ENCODE assay signal across 9 mouse cellular contexts in genomic region chr12:71976361-71976960, GRCm38 (mm10).
DNase-seq lines count a peak whose midpoint lies in the region; ATAC-seq and TF ChIP-seq lines count a peak whose summit lies in the region.
"Had no signal": no experiment of that assay in that cellular context is flagged by ENCODE, and none has a peak within 500 bp of the region (broad histone marks: within the 10 kb centered on the region; RNA-seq: fewer than 3 reads in every experiment).

No protein-coding gene starts in this region.

- H3K27me3 ChIP-seq in hindbrain, embryonic 16.5 days (replicated peaks; ENCODE audit: control insufficient read depth, insufficient read depth, low read length) = no peaks in the 10 kb centered on the region
- no peaks in the 10 kb centered on the region for H3K27me3 ChIP-seq in hindbrain, embryonic 10.5 days (ENCODE audit: insufficient read depth, poor library complexity, severe bottlenecking)
- no peaks in the 10 kb centered on the region for H3K27me3 ChIP-seq in heart, embryonic 15.5 days
- no peaks in the 10 kb centered on the region for H3K27me3 ChIP-seq in liver, embryonic 11.5 days (replicated peaks; ENCODE audit: control insufficient read depth, insufficient read depth, low read length)
- H3K27me3 ChIP-seq in cerebellum, adult 2 months (ENCODE audit: control insufficient read depth, insufficient read depth, low read length) = no peaks in the 10 kb centered on the region

- H3K4me1 ChIP-seq in hindbrain, embryonic 16.5 days (ENCODE audit: control insufficient read depth, insufficient read depth, low read depth, low read length) = peaks cover 6% of the 10 kb centered on the region; the same call in 1 of the 2 replicates
- 0 out of 2 replicates have a peak, but pooled peaks cover 7% of the 10 kb centered on the region for H3K4me1 ChIP-seq in hindbrain, embryonic 10.5 days (replicated peaks)
- peaks cover 86% of the 10 kb centered on the region for H3K4me1 ChIP-seq in heart, embryonic 15.5 days (replicated peaks)
- H3K4me1 ChIP-seq in liver, embryonic 11.5 days (replicated peaks; ENCODE audit: control insufficient read depth, insufficient read depth, low read length) = peaks cover 14% of the 10 kb centered on the region
- H3K4me1 ChIP-seq in cerebellum, adult 2 months (ENCODE audit: control insufficient read depth, insufficient read depth, low read length) = peaks cover 4% of the 10 kb centered on the region

- TF ChIP-seq CTCF in cerebellum, adult 2 months (IDR thresholded peaks at IDR 0.05; ENCODE audit: borderline replicate concordance, insufficient read depth, low read depth, low read length) = no peak

- peak overlapping the region; percentile 27; the same call in 1 of the 2 replicates for H3K27ac ChIP-seq in hindbrain, embryonic 16.5 days (ENCODE audit: low read depth, low read length)
- H3K27ac ChIP-seq in hindbrain, embryonic 10.5 days = no peak overlapping the region
- peak overlapping the region; percentile 75 for H3K27ac ChIP-seq in heart, embryonic 15.5 days
- H3K27ac ChIP-seq in liver, embryonic 11.5 days (ENCODE audit: low read depth, low read length) = no peak overlapping the region
- no peak overlapping the region; the same call in 1 of the 2 replicates for H3K27ac ChIP-seq in cerebellum, adult 2 months (ENCODE audit: insufficient read depth, low read length)
- H3K27ac ChIP-seq: liver, embryonic 14.5 days had no signal

- TF ChIP-seq POLR2A in cerebellum, adult 2 months (IDR thresholded peaks at IDR 0.05; ENCODE audit: borderline replicate concordance, insufficient read depth, low read length) = no peak

- H3K36me3 ChIP-seq in hindbrain, embryonic 16.5 days (ENCODE audit: control insufficient read depth, insufficient read depth, low read length) = peaks cover 28% of the 10 kb centered on the region
- H3K36me3 ChIP-seq in hindbrain, embryonic 10.5 days = peaks cover 96% of the 10 kb centered on the region
- H3K36me3 ChIP-seq in heart, embryonic 15.5 days = peaks cover 35% of the 10 kb centered on the region
- peaks cover 8% of the 10 kb centered on the region for H3K36me3 ChIP-seq in liver, embryonic 11.5 days (ENCODE audit: control insufficient read depth, insufficient read depth, low read length)

- no peak overlapping the region for H3K9ac ChIP-seq in hindbrain, embryonic 16.5 days (ENCODE audit: low read depth, low read length)
- H3K9ac ChIP-seq in heart, embryonic 15.5 days = no peak overlapping the region
- H3K9ac ChIP-seq in liver, embryonic 11.5 days (ENCODE audit: low read depth, low read length) = no peak overlapping the region
- H3K9ac ChIP-seq: liver, embryonic 14.5 days had no signal

- H3K4me3 ChIP-seq in hindbrain, embryonic 16.5 days (ENCODE audit: low read length) = no peak overlapping the region
- H3K4me3 ChIP-seq in hindbrain, embryonic 10.5 days = no peak overlapping the region
- H3K4me3 ChIP-seq in heart, embryonic 15.5 days = no peak overlapping the region
- H3K4me3 ChIP-seq in liver, embryonic 11.5 days (ENCODE audit: low read depth, low read length) = no peak overlapping the region
- H3K4me3 ChIP-seq in cerebellum, adult 2 months (replicated peaks; ENCODE audit: insufficient read depth, low read depth, low read length) = no peak overlapping the region

- no peak overlapping the region for H3K4me2 ChIP-seq in hindbrain, embryonic 16.5 days (ENCODE audit: low read length)
- no peak overlapping the region for H3K4me2 ChIP-seq in heart, embryonic 15.5 days
- H3K4me2 ChIP-seq in liver, embryonic 11.5 days = no peak overlapping the region

- peak; percentile 56 for ATAC-seq in hindbrain, embryonic 16.5 days
- ATAC-seq in heart, embryonic 15.5 days (replicated peaks; ENCODE audit: insufficient number of reproducible peaks, insufficient read depth, low FRiP score, low read depth) = no peak
- ATAC-seq in liver, embryonic 11.5 days (replicated peaks; ENCODE audit: low FRiP score) = no peak

- 54% methylated on average over 7 of the region's 7 CpGs for WGBS in hindbrain, embryonic 16.5 days
- WGBS in hindbrain, embryonic 10.5 days = 78% methylated on average over 7 of the region's 7 CpGs
- 41% methylated on average over 7 of the region's 7 CpGs for WGBS in heart, embryonic 15.5 days
- 62% methylated on average over 7 of the region's 7 CpGs for WGBS in liver, embryonic 11.5 days
- 52% methylated on average over 7 of the region's 7 CpGs for WGBS in cerebellum, adult 2 months

- H3K9me3 ChIP-seq in hindbrain, embryonic 16.5 days (ENCODE audit: control insufficient read depth, low read length) = no peaks in the 10 kb centered on the region
- H3K9me3 ChIP-seq in hindbrain, embryonic 10.5 days = no peaks in the 10 kb centered on the region
- no peaks in the 10 kb centered on the region for H3K9me3 ChIP-seq in heart, embryonic 15.5 days (replicated peaks)
- H3K9me3 ChIP-seq in liver, embryonic 11.5 days (ENCODE audit: control insufficient read depth, low read length) = no peaks in the 10 kb centered on the region

- no peak for DNase-seq in hindbrain, embryonic 10.5 days (ENCODE audit: low spot score)
- DNase-seq in right cerebral cortex, postnatal 10 days (ENCODE audit: low spot score in 2 of 2) = peak; percentile 62 to 75
- DNase-seq in right cerebral cortex, adult 18-20 months = no peak
- DNase-seq in liver, embryonic 11.5 days (ENCODE audit: low spot score) = no peak
- DNase-seq in cerebellum, adult 2 months = no peak
- DNase-seq: layer of hippocampus, postnatal 36 days had no signal

Comparison
In these comparisons a context has a peak if more than half of its experiments do, and no peak if none do; other contexts are left out.
1. H3K27ac ChIP-seq: peak in hindbrain, embryonic 16.5 days (single experiment) and heart, embryonic 15.5 days (single experiment); none in hindbrain, embryonic 10.5 days (single experiment), liver, embryonic 11.5 days (single experiment) and cerebellum, adult 2 months (single experiment).
2. DNase-seq: peak in right cerebral cortex, postnatal 10 days (2 of 2); none in hindbrain, embryonic 10.5 days (single experiment), right cerebral cortex, adult 18-20 months (single experiment), liver, embryonic 11.5 days (single experiment) and cerebellum, adult 2 months (0 of 2).